Mouse (Mus musculus) bone marrow, adult 2 months (tissue): ENCODE data around the gene Vcan.

Experiments
- CTCF ChIP-seq: fragments of 200-500 bp; IDR thresholded peaks from 2 replicates; pipeline ENCODE4 v1.5.1; 2011; ENCODE audit warnings: low read length, control low read depth; ENCODE audit not compliant: control insufficient read depth, insufficient read depth
- POLR2A ChIP-seq: fragments of 200-500 bp; IDR thresholded peaks from 2 replicates; pipeline ENCODE4 v1.6.1; 2011; ENCODE audit warnings: low read depth, mild to moderate bottlenecking, control low read depth, low read length, borderline replicate concordance; ENCODE audit not compliant: control insufficient read depth

- TF ChIP-seq CTCF (no peak), POLR2A (no peak)
These were observed 80.6 kb downstream of the Vcan start for GRCm38 (mm10) chr13:89661688-89662087.
